Mouse (Mus musculus) kidney, postnatal 0 days (tissue): ENCODE results near the gene Smg8. TPM values are rescaled to one million over a fixed set of nuclear protein-coding genes. Genes with fewer than 3 reads are reported as not detected.
A peak's percentile ranks its signal among the peaks of the same experiment; 100 is the strongest.

Experiments used
- ATAC-seq: fragments of 200-750 bp; cut with Nextera tagmentation; replicated peaks from 2 replicates; pipeline ENCODE4 v1.8.0; 2017; ENCODE audit warnings: low read depth, moderate number of reproducible peaks, moderate TSS enrichment, moderate library complexity; ENCODE audit not compliant: low FRiP score
- DNase-seq: peaks from one replicate; pipeline ENCODE4 v3.0.0-alpha.2; 2016; ENCODE audit warnings: low spot score
- H3K27ac ChIP-seq: fragments of 300-500 bp; sonication (generic); 2 replicates; pipeline ENCODE4 v1.5.1; 2014; ENCODE audit warnings: mild to moderate bottlenecking
- H3K27me3 ChIP-seq: fragments of 300-500 bp; sonication (generic); 2 replicates; pipeline ENCODE4 v1.6.1; 2014; ENCODE audit warnings: low read length, mixed read lengths; ENCODE audit not compliant: insufficient read depth
- H3K36me3 ChIP-seq: fragments of 300-500 bp; sonication (generic); 2 replicates; pipeline ENCODE4 v1.6.1; 2014; ENCODE audit warnings: low read length, mixed read lengths; ENCODE audit not compliant: insufficient read depth
- H3K4me1 ChIP-seq: fragments of 300-500 bp; sonication (generic); replicated peaks from 2 replicates; pipeline ENCODE4 v1.6.1; 2014; ENCODE audit warnings: antibody characterized with exemption, low read length, mixed read lengths; ENCODE audit not compliant: insufficient read depth
- H3K4me2 ChIP-seq: fragments of 300-500 bp; sonication (generic); 2 replicates; pipeline ENCODE4 v1.6.1; 2014; ENCODE audit warnings: mild to moderate bottlenecking, low read length, moderate library complexity, mixed read lengths
- H3K4me3 ChIP-seq: fragments of 300-500 bp; sonication (generic); replicated peaks from 2 replicates; pipeline ENCODE4 v1.5.1; 2014; ENCODE audit warnings: low read depth, low read length
- H3K9ac ChIP-seq: fragments of 300-500 bp; sonication (generic); 2 replicates; pipeline ENCODE4 v1.6.1; 2014; ENCODE audit warnings: low read depth, low read length
- H3K9me3 ChIP-seq: fragments of 300-500 bp; sonication (generic); replicated peaks from 2 replicates; pipeline ENCODE4 v1.6.1; 2016; ENCODE audit warnings: low read length, inconsistent platforms, mixed read lengths
- CTCF ChIP-seq: IDR thresholded peaks from 2 replicates; pipeline ENCODE4 v1.5.1; 2016; ENCODE audit warnings: antibody characterized with exemption, low read depth, mild to moderate bottlenecking, moderate library complexity
- WGBS: fragments of 180-500 bp; shearing (Covaris S2); extraction: QIAGEN DNeasy Blood & Tissue Kit; methylation state at CpG from one replicate; pipeline ENCODE4 v1.1.7; 2014; 5-methylcytosine and 5-hydroxymethylcytosine counted together
- polyA plus RNA-seq: library from polyadenylated mRNA; unstranded; fragments of >200 nt; fragmentation: Nextera tagmentation; extraction: Ambion mirVana; gene quantifications from 2 replicates; pipeline ENCODE4 v1.2.1, GENCODE M21; 2015

Gene Smg8
- polyA plus RNA-seq, 1 experiment from 2014 or later = 13.2 TPM

DNA sequence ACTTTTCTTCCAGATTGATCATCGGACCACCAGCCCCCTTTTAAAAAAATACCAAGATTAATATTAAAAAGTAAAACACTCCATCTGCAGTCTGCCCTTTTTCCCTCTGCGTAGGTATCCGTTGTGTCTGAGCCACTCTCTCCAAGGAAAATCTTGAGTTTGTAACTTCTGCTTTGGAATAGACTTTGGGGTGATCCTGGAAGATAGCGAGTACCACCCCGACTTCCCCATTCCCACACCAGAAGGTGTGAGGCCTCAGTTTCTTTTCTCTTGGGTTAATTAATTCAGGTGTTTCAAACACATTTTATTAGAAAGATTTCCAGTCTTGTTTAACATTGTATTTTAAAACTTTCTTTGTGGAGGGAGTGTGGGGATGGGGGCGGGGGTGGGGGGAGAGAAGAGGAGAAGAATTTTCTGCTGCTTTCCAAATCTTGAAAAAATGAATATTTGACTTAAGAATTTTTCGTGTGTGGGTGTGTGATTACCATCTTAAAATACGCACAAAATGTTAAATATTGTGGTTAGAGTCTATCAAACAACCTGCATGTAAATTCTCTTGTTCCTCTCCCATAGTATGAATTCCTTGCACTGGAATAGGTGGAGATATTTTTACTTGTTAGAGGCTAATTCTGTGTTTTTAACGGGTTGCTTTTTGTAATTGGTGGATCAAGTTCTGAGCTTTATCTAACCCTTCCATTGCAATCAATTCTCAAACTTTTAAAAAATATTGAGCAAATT is 23.8 kb upstream of the Smg8 start:
- Histone ChIP-seq H3K36me3 (peaks cover 10% of the 10 kb centered on the region), H3K27me3 (no peaks in the 10 kb centered on the region), H3K9me3 (no peaks in the 10 kb centered on the region), H3K4me1 (0 out of 2 replicates have a peak, but pooled peaks cover 6% of the 10 kb centered on the region), H3K4me3 (peak overlapping the region; percentile 90), H3K9ac (peak overlapping the region; percentile 88), H3K27ac (peak overlapping the region; percentile 96), H3K4me2 (peak overlapping the region; percentile 79)
- TF ChIP-seq CTCF = no peak
- ATAC-seq (no peak), DNase-seq (no peak)
- WGBS = 3% methylated on average over 9 of the region's 9 CpGs

DNA sequence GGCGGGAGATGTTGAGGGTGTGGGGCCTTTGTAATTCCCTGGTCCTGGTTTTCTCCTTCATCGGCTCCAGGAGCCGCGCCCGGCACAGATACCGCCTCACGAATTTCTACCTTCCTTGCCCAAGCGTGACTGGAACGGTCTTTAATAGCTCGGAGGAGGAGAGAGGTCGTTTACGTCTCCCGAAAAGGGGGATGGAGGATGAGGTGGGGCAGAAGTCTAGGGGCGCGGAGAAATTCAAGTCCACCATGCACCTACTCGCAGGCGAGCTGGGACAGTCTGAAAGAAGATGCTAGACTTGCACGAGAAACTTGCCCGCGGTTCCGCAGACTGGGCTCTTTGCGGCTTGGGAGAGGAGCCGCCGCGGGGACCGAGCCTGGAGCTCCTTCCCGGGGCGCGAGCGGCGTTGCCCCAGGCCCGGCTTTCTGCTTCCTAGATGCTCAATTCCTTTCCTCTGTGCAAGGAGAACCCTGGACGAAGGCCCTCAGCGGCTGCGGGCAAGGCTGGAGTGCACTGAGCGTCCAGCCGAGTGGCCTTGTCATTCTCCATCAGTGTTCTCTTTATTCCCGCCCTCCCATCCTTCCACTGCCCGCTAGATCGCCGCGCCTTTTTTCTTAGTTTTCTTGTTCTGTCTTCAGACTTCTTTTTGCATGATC is 23.1 kb upstream of the Smg8 start:
- Histone ChIP-seq H3K36me3 (peaks cover 9% of the 10 kb centered on the region; the same call in 1 of the 2 replicates), H3K9ac (peak overlapping the region; percentile 88), H3K4me2 (peak overlapping the region; percentile 79), H3K4me1 (0 out of 2 replicates have a peak, but pooled peaks cover 6% of the 10 kb centered on the region), H3K4me3 (peak overlapping the region; percentile 90), H3K27me3 (no peaks in the 10 kb centered on the region), H3K27ac (peak overlapping the region; percentile 96), H3K9me3 (no peaks in the 10 kb centered on the region)
- under 1% methylated on average over 38 of the region's 42 CpGs for WGBS
- TF ChIP-seq CTCF = no peak
- ATAC-seq (no peak), DNase-seq (peak; percentile 69)

DNA sequence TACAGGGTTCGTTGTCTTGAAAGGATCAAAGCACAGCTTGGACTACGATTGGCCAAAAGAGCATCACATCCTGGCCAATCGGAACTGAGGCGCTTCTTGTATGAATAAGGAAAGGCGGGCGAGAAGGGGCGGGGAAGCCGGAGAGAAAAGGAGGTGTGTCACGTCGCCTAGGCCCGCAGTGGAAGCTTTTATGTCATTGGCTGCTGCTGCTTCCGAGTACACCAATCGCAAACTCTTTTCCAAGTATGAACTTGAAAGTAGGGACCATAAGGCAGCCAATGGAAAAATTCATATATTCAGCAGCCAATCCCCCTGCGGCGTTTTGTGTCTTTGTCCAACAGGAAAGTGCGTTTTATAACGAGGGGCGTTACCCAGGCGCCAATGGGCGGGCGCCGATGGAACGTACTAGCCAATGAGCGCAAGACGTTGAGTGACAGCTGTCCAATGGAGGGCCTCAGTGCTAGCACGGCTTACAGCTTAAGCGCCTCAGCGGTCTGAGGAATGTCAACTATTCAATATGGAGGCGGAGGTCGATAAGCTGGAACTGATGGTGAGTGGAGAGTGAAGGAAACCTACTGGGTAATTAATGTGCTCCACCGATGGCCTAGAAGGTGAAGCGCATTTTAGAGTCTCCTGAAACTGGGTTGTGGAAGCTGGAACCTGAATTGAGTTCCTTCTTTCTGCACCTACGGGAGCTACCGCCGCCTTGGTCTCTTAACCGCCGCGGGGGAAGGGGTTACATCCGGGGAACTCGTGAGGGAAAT is 22.4 kb upstream of the Smg8 start, which contains the start of gene Ska2:
Gene Ska2, plus strand, starts transcription at position 480 of the 764 bp plus-strand sequence.
- under 1% methylated on average over 40 of the region's 40 CpGs for WGBS
- peak; percentile 99 for ATAC-seq
- H3K27ac ChIP-seq = peak within 1 kb of the TSS; percentile 96
- H3K4me2 ChIP-seq = peak within 1 kb of the TSS; percentile 79
- DNase-seq = peak; percentile 100
- H3K27me3 ChIP-seq = no peaks in the 10 kb centered on the region
- no peak for TF ChIP-seq CTCF
- H3K4me1 ChIP-seq = 0 out of 2 replicates have a peak, but pooled peaks cover 6% of the 10 kb centered on the region
- peaks cover 8% of the 10 kb centered on the region; the same call in 1 of the 2 replicates for H3K36me3 ChIP-seq
- H3K9ac ChIP-seq = peak within 1 kb of the TSS; percentile 88
- no peaks in the 10 kb centered on the region for H3K9me3 ChIP-seq
- H3K4me3 ChIP-seq = peak within 1 kb of the TSS; percentile 90

DNA sequence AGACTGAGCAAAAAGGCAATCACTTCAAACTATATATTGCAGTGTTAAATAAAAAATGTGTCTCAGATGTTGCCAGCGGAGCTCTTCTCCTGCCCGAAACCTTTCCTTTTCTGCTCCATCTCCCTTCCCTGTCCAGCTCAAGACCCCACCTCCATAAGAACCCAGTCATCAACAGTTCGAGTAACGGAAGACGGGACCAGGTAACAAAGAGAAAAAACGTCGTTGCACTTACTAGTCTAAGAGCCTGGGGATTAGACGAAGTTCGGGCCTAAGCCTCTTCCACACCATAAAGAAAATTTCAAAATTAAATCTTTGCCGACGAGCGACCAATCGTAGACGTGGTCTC is 21.8 kb upstream of the Smg8 start, which contains the start of gene Prr11:
Gene Prr11, minus strand, starts transcription at position 300 of the 346 bp plus-strand sequence.
- H3K36me3 ChIP-seq = peaks cover 8% of the 10 kb centered on the region; the same call in 1 of the 2 replicates
- no peak for TF ChIP-seq CTCF

DNA sequence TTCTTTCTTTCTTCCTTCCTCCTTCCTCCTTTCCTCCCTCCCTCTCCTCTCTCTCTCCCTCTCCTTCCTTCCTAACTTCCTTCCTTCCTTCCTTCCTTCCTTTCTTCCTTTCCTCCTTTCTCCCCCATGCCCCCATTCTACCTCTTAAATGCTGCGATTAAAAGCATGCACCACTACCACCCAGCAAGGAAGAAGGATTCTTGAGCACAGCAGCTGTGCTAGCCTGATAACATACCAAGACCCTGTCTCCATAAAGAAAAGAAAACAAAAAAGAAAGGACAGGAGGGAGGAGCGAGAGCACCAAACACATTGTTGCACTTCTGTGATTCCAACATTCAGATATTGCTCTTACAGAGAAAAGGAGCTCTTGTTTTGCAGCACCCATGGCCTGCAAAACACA is 568 bp upstream of the Smg8 start:
- Histone ChIP-seq H3K4me1 (peaks cover 15% of the 10 kb centered on the region; the same call in 1 of the 2 replicates), H3K9ac (peak overlapping the region; percentile 91; the same call in 1 of the 2 replicates), H3K9me3 (no peaks in the 10 kb centered on the region), H3K4me2 (peak overlapping the region; percentile 92), H3K27me3 (no peaks in the 10 kb centered on the region), H3K4me3 (peak overlapping the region; percentile 95), H3K27ac (no peak overlapping the region), H3K36me3 (peaks cover 16% of the 10 kb centered on the region; the same call in 1 of the 2 replicates)
- no peak for DNase-seq
- ATAC-seq = no peak
- WGBS = 51% methylated on average over 2 of the region's 2 CpGs
- no peak for TF ChIP-seq CTCF

More for the DNA sequence above, 21.8 kb upstream of the Smg8 start, which contains the start of gene Prr11:
- Histone ChIP-seq H3K27ac (peak within 1 kb of the TSS; percentile 96), H3K4me3 (peak within 1 kb of the TSS; percentile 90), H3K9me3 (no peaks in the 10 kb centered on the region), H3K9ac (peak within 1 kb of the TSS; percentile 88), H3K4me2 (peak within 1 kb of the TSS; percentile 79), H3K4me1 (0 out of 2 replicates have a peak, but pooled peaks cover 6% of the 10 kb centered on the region), H3K27me3 (no peaks in the 10 kb centered on the region)
- no peak for DNase-seq
- 0% methylated on average over 14 of the region's 14 CpGs for WGBS
- no peak for ATAC-seq
